ENCODE assay signal across 12 mouse cellular contexts in genomic region chr15:80100871-80101270, GRCm38 (mm10). TPM values are rescaled to one million over a fixed set of nuclear protein-coding genes. Genes with fewer than 3 reads are reported as not detected.
DNase-seq lines count a peak whose midpoint lies in the region; ATAC-seq and TF ChIP-seq lines count a peak whose summit lies in the region.
"Had no signal": no experiment of that assay in that cellular context is flagged by ENCODE, and none has a peak within 500 bp of the region (broad histone marks: within the 10 kb centered on the region; RNA-seq: fewer than 3 reads in every experiment).

No protein-coding gene starts in this region.

- H3K27ac ChIP-seq in hindbrain, postnatal 0 days, result peak overlapping the region; percentile 56
- no peak overlapping the region for H3K27ac ChIP-seq in hindbrain, embryonic 12.5 days
- peak overlapping the region; percentile 78 for H3K27ac ChIP-seq in forebrain, postnatal 0 days (ENCODE audit: low read depth, low read length)
- H3K27ac ChIP-seq: gastrocnemius, adult 2 months; heart, embryonic 15.5 days; kidney, postnatal 0 days; lung, embryonic 15.5 days had no signal

- H3K27me3 ChIP-seq in hindbrain, postnatal 0 days (ENCODE audit: insufficient read depth, low read length), result no peaks in the 10 kb centered on the region
- H3K27me3 ChIP-seq in hindbrain, embryonic 12.5 days, result peaks cover 20% of the 10 kb centered on the region; the same call in 1 of the 2 replicates
- H3K27me3 ChIP-seq in E14TG2a.4 (ENCODE audit: insufficient read depth, low read length), result no peaks in the 10 kb centered on the region
- no peaks in the 10 kb centered on the region for H3K27me3 ChIP-seq in forebrain, postnatal 0 days (ENCODE audit: insufficient read depth, low read length)

- DNase-seq in hindbrain, postnatal 0 days (ENCODE audit: low spot score), result no peak
- peak; percentile 80 for DNase-seq in cerebellum, adult 11-12 months
- DNase-seq in forebrain, postnatal 0 days, result peak; percentile 75
- no peak for DNase-seq in urinary bladder, adult 18-20 months (ENCODE audit: low spot score in 2 of 2)
- DNase-seq in kidney, postnatal 36 days, result no peak
- no peak for DNase-seq in urinary bladder, postnatal 36 days (ENCODE audit: low spot score in 2 of 2)
- DNase-seq: gastrocnemius, adult 2 months had no signal

- peaks cover 20% of the 10 kb centered on the region for H3K4me1 ChIP-seq in hindbrain, postnatal 0 days (ENCODE audit: insufficient read depth, low read length)
- peaks cover 14% of the 10 kb centered on the region for H3K4me1 ChIP-seq in hindbrain, embryonic 12.5 days
- H3K4me1 ChIP-seq in E14TG2a.4 (replicated peaks; ENCODE audit: low read depth, low read length), result peaks cover 98% of the 10 kb centered on the region
- peaks cover 12% of the 10 kb centered on the region for H3K4me1 ChIP-seq in forebrain, postnatal 0 days (ENCODE audit: insufficient read depth)

- H3K36me3 ChIP-seq in hindbrain, postnatal 0 days (ENCODE audit: insufficient read depth, low read length), result no peaks in the 10 kb centered on the region
- H3K36me3 ChIP-seq in hindbrain, embryonic 12.5 days, result no peaks in the 10 kb centered on the region
- peaks cover 30% of the 10 kb centered on the region for H3K36me3 ChIP-seq in E14TG2a.4 (ENCODE audit: insufficient read depth, low read length)
- no peaks in the 10 kb centered on the region for H3K36me3 ChIP-seq in forebrain, postnatal 0 days (ENCODE audit: insufficient read depth)
- H3K36me3 ChIP-seq: heart, embryonic 15.5 days; lung, embryonic 15.5 days had no signal

- TF ChIP-seq CTCF in hindbrain, postnatal 0 days (IDR thresholded peaks at IDR 0.05; ENCODE audit: low read depth), result no peak
- TF ChIP-seq CTCF in E14TG2a.4 (conservative IDR thresholded peaks at IDR 0.05; ENCODE audit: low read length), result no peak
- no peak for TF ChIP-seq CTCF in forebrain, postnatal 0 days (IDR thresholded peaks at IDR 0.05; ENCODE audit: low read depth)

- WGBS in hindbrain, postnatal 0 days, result 69% methylated on average over 10 of the region's 10 CpGs
- WGBS in hindbrain, embryonic 12.5 days, result 89% methylated on average over 10 of the region's 10 CpGs
- 66% methylated on average over 10 of the region's 10 CpGs for WGBS in forebrain, postnatal 0 days

- H3K4me3 ChIP-seq in hindbrain, postnatal 0 days (ENCODE audit: low read length), result no peak overlapping the region
- H3K4me3 ChIP-seq in hindbrain, embryonic 12.5 days, result no peak overlapping the region
- H3K4me3 ChIP-seq in E14TG2a.4 (replicated peaks; ENCODE audit: low read length), result 0 out of 2 replicates have a peak overlapping the region, but pooled peaks have one; percentile 10
- H3K4me3 ChIP-seq in forebrain, postnatal 0 days (ENCODE audit: low read depth, low read length), result no peak overlapping the region
- H3K4me3 ChIP-seq: gastrocnemius, adult 2 months; heart, embryonic 15.5 days; lung, embryonic 15.5 days had no signal

- no peak for ATAC-seq in hindbrain, postnatal 0 days
- ATAC-seq in hindbrain, embryonic 12.5 days (ENCODE audit: low FRiP score), result no peak
- peak; percentile 71 for ATAC-seq in forebrain, postnatal 0 days

- no peaks in the 10 kb centered on the region for H3K9me3 ChIP-seq in hindbrain, postnatal 0 days (ENCODE audit: low read length)
- H3K9me3 ChIP-seq in hindbrain, embryonic 12.5 days (replicated peaks), result no peaks in the 10 kb centered on the region
- H3K9me3 ChIP-seq in E14TG2a.4 (ENCODE audit: low read length), result no peaks in the 10 kb centered on the region
- no peaks in the 10 kb centered on the region for H3K9me3 ChIP-seq in forebrain, postnatal 0 days (ENCODE audit: low read length)
- H3K9me3 ChIP-seq: heart, embryonic 15.5 days; lung, embryonic 15.5 days had no signal

- no peak overlapping the region for H3K4me2 ChIP-seq in hindbrain, postnatal 0 days (ENCODE audit: low read depth, low read length)
- H3K4me2 ChIP-seq in hindbrain, embryonic 12.5 days (replicated peaks), result no peak overlapping the region
- 0 out of 2 replicates have a peak overlapping the region, but pooled peaks have one; percentile 23 for H3K4me2 ChIP-seq in forebrain, postnatal 0 days (ENCODE audit: low read depth)
- H3K4me2 ChIP-seq: heart, embryonic 15.5 days; lung, embryonic 15.5 days had no signal

- peak overlapping the region; percentile 21; the same call in 1 of the 2 replicates for H3K9ac ChIP-seq in hindbrain, postnatal 0 days (replicated peaks; ENCODE audit: low read length)
- no peak overlapping the region for H3K9ac ChIP-seq in hindbrain, embryonic 12.5 days
- H3K9ac ChIP-seq in forebrain, postnatal 0 days, result no peak overlapping the region
- H3K9ac ChIP-seq: heart, embryonic 15.5 days; lung, embryonic 15.5 days had no signal

RNA-seq across cellular contexts. Expression of gene Rpl3, which starts 9.2 kb away (rescaled TPM):
- total RNA-seq in hindbrain, postnatal 0 days (2014; rRNA removed), result 599 and 600 TPM in 2 replicates
- polyA plus RNA-seq in hindbrain, postnatal 0 days (2015; fragmentation: Nextera tagmentation; extraction: Ambion mirVana), result 527 and 544 TPM in 2 replicates
- polyA plus RNA-seq in hindbrain, embryonic 12.5 days (2016; fragmentation: Nextera tagmentation; extraction: Ambion mirVana), result 642 and 670 TPM in 2 replicates
- total RNA-seq in forebrain, postnatal 0 days (2014; rRNA removed), result 804 and 1,069 TPM in 2 replicates
- polyA plus RNA-seq in forebrain, postnatal 0 days (2015; fragmentation: Nextera tagmentation; extraction: Ambion mirVana), result 578 and 651 TPM in 2 replicates

RNA-seq across cellular contexts. Expression of gene Syngr1, which starts 9.7 kb away (rescaled TPM):
- total RNA-seq in hindbrain, postnatal 0 days (2014; rRNA removed), result 155 and 157 TPM in 2 replicates
- polyA plus RNA-seq in hindbrain, postnatal 0 days (2015; fragmentation: Nextera tagmentation; extraction: Ambion mirVana), result 73.4 and 78.6 TPM in 2 replicates
- 11.6 and 14.3 TPM in 2 replicates for polyA plus RNA-seq in hindbrain, embryonic 12.5 days (2016; fragmentation: Nextera tagmentation; extraction: Ambion mirVana)
- 113 and 127 TPM in 2 replicates for total RNA-seq in forebrain, postnatal 0 days (2014; rRNA removed)
- 58.6 and 69.0 TPM in 2 replicates for polyA plus RNA-seq in forebrain, postnatal 0 days (2015; fragmentation: Nextera tagmentation; extraction: Ambion mirVana)

RNA-seq across cellular contexts. Expression of gene Tab1, which starts 32.1 kb away (rescaled TPM):
- 55.0 and 58.6 TPM in 2 replicates for total RNA-seq in hindbrain, postnatal 0 days (2014; rRNA removed)
- 26.5 and 27.9 TPM in 2 replicates for polyA plus RNA-seq in hindbrain, postnatal 0 days (2015; fragmentation: Nextera tagmentation; extraction: Ambion mirVana)
- 42.1 and 44.0 TPM in 2 replicates for polyA plus RNA-seq in hindbrain, embryonic 12.5 days (2016; fragmentation: Nextera tagmentation; extraction: Ambion mirVana)
- total RNA-seq in forebrain, postnatal 0 days (2014; rRNA removed), result 48.8 and 52.1 TPM in 2 replicates
- 21.6 and 25.7 TPM in 2 replicates for polyA plus RNA-seq in forebrain, postnatal 0 days (2015; fragmentation: Nextera tagmentation; extraction: Ambion mirVana)

Comparison
In these comparisons a context has a peak if more than half of its experiments do, and no peak if none do; other contexts are left out.
1. DNase-seq: peak in cerebellum, adult 11-12 months (single experiment) and forebrain, postnatal 0 days (single experiment); none in hindbrain, postnatal 0 days (single experiment), urinary bladder, adult 18-20 months (0 of 2), kidney, postnatal 36 days (0 of 2) and urinary bladder, postnatal 36 days (0 of 2).